Mouse (Mus musculus): Measurements from ENCODE around the gene Olfr1057.
"Not testable (repeated sequence)": the region's sequence is repeated elsewhere in the genome, so short reads cannot be mapped to it uniquely, and the experiment has no call there.

Gene Olfr1057

DNA sequence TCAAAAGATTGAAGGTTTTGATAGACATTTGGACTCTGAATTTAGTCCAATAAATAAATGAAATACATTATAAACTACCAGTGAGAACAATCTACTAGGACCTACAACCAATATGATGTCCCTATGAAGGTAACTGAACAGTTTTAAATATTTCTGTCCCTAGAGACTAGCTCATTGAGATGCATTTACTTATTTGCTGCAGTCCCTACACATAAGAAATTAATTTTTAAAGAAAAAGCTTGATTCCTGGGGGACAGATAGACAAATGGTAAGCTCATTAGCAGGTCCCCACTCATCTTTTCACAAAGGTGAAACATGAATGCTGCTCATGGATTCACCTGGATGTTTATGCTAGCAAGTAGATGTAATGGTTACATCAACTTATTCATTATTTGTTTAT, at the start of gene Olfr1057:
TSS of gene Olfr1057 (minus strand) at position 101 of the 400 bp plus-strand sequence.
- no peak for DNase-seq (ENCODE audit: low read depth, low spot score)

DNA sequence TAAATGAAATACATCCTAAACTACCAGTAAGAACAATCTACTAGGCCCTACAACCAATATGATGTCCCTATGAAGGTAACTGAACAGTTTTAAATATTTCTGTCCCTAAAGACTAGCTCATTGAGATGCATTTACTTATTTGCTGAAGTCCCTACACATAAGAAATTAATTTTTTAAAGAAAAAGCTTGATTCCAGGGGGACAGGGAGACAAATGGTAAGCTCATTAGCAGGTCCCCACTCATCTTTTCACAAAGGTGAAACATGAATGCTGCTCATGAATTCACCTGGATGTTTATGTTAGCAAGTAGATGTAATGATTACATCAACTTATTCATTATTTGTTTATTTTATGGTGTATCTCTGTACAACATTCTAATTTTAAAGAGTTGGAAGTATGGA, 48.5 kb upstream of the Olfr1057 start, which contains the start of gene Olfr1062:
TSS of gene Olfr1062 (minus strand) at position 101 of the 400 bp plus-strand sequence.
- not testable (repeated sequence) for DNase-seq (ENCODE audit: low read depth, low spot score)

DNA sequence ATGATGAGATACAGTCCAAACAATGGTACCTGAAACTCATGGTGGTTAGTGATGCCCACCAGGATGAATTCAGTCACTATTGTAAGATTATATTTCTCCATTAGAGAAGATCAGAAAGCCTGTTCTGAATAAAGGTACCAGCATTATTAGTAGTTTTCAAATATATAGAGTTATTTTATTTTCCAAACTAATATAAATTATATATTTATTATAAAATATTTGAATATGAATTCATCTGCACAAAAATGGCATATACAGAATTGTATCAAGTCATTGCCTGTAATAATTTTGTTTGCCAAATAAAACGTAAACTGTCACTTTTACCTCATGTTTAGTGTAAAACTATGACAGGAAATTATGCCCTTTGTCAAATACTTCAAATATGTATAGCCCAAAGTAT, 35.8 kb upstream of the Olfr1057 start, which contains the start of gene Olfr1061:
TSS of gene Olfr1061 (minus strand) at position 101 of the 400 bp plus-strand sequence.
- DNase-seq (ENCODE audit: low read depth, low spot score) = no peak

DNA sequence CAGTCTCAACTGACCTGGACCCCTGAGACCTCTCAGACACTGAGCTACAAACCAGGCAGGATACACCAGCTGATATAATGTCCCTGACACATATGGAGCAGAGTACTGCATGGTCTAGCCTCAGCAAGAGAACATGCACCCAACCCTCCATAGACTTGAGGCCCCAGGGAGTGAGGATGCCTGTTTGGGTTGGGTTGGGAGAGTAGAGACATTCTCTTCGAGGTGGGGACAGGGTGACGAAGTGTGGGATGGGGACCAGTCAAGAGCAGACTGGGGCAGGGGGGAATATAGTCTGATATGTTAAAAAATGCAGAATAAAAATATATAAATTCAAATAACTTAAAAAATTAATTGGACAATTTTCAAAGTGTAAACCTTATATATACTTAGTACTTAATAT, 16.9 kb upstream of the Olfr1057 start:
- DNase-seq (ENCODE audit: low read depth, low spot score) = no peak

DNA sequence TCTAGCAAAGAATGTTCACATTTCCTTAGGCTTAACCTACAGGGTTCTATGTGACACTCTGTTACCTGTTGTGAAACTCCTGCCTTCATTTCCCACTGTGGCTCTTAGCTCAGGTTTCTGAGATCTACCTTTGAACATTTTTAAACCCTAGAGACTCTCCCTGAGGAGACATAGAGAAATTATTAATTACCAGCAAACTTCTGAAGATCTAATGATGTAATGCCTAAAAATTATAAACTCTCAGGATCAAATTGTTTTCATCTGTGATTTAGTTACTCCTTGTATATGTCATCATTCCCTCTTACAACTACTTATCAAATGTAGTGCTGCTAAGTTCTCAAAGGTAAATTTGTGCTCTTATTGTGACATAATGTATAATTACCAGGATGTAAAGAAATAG, 10.3 kb upstream of the Olfr1057 start, which contains the start of gene Olfr1058:
TSS of gene Olfr1058 (minus strand) at position 101 of the 400 bp plus-strand sequence.
- not testable (repeated sequence) for DNase-seq (ENCODE audit: low read depth, low spot score)

DNA sequence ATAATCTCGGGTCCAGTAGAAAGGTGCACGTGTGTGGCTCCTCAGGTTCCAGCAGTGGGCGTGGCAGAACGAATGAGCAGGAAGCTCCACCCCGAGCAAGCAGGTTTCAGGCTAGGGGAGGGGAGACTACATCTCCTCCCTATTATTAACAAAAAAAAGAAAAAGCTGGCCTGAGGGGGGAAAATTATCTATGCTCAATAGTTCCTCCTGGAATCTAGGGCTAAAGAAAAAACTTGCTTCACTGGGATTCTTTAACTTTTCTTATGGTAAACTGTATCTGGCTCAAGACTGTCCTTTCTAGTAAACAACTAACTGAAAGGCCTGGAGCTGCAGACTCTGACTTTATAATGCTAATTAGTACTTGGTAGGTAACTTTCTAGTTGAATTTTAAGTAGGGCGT, 11.9 kb downstream of the Olfr1057 start:
- DNase-seq (ENCODE audit: low read depth, low spot score) = not testable (repeated sequence)

DNA sequence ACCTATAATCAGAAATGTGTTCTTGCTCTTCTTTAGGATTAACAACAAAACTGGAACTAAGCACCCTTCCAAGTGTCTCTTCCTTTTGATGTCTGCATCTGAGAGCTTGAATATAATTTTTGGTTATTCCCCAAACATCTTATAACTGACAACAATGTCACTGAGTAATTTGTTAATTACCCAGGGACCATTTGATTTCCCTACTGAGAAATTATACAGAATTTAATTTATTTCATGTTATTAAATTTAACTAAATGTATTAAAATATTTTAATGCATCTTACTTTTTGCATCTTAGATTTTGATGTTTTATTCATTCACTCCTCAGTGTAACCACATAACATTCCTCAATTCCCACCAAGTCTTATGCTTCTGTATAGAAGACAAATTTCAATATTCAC, 15.8 kb downstream of the Olfr1057 start, which contains the start of gene Olfr1056:
TSS of gene Olfr1056 (minus strand) at position 101 of the 400 bp plus-strand sequence.
- no peak for DNase-seq (ENCODE audit: low read depth, low spot score)

DNA sequence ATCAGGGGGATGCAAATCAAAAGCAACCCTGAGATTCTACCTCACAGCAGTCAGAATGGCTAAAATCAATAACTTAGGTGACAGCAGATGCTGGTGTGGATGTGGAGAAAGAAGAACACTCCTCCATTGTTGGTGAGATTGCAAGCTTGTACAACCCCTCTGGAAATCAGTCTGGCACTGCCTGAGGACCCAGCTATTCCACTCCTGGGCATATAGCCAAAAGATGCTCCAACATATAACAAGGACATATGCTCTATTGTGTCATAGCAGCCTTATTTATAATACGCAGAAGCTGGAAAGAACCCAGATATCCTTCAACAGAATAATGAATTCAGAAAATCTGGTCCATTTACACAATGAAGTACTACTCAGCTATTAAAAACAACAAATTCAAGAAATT, 26.4 kb downstream of the Olfr1057 start:
- not testable (repeated sequence) for DNase-seq (ENCODE audit: low read depth, low spot score)

DNA sequence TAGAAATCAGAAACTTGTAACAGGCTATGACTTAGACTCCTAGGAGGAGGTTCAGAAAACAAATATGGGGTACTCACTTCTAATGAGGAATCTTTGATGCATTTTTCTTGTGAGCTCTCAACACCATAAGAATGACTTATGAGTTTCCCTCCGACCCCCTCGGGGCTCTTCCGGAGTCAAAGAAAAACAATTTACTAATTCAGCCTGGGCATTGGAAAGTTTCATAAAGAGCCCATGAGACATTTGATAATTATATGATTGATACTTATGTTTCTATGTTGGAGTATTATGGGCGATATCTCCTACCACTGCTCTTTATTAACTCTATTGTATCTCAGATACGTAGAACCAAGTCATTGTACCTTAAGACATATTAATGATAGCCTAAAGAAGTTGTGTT, 28.0 kb downstream of the Olfr1057 start, which contains the start of gene Olfr1055:
TSS of gene Olfr1055 (minus strand) at position 101 of the 400 bp plus-strand sequence.
- no peak for DNase-seq (ENCODE audit: low read depth, low spot score)

DNA sequence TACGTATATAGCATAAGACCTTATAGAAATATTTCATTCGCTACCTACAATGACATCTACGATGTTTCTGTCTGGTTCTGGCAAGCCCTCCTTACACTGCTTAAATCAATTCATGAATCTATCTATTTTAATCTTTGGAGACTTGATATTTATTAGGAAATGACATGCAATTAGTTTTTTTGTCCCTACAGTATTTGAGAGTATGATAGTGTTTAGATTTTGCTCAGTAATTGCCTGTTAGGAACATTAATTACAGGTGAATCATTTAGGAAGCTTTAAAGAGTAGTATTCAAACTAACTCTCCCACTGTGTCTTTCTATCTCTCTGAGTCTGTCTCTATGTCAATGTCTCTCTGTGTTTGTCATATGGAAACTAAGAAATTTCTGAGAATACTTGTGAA, 42.9 kb downstream of the Olfr1057 start, which contains the start of gene Olfr1054:
TSS of gene Olfr1054 (minus strand) at position 101 of the 400 bp plus-strand sequence.
- no peak for DNase-seq (ENCODE audit: low read depth, low spot score)
